Mouse (Mus musculus) hindbrain, embryonic 14.5 days (tissue): ENCODE data around the gene E130308A19Rik. TPM values are rescaled to one million over a fixed set of nuclear protein-coding genes. Genes with fewer than 3 reads are reported as not detected.
A peak's percentile ranks its signal among the peaks of the same experiment; 100 is the strongest.

Experiments
- ATAC-seq: fragments of 200-750 bp; cut with Nextera tagmentation; 2 replicates; pipeline ENCODE4 v1.8.0; 2017; ENCODE audit warnings: moderate number of reproducible peaks, mild to moderate bottlenecking, moderate TSS enrichment, moderate library complexity; ENCODE audit not compliant: low FRiP score
- DNase-seq: peaks from one replicate; pipeline ENCODE4 v3.0.0-alpha.2; 2015; ENCODE audit warnings: low spot score
- H3K27ac ChIP-seq: fragments of 300-500 bp; sonication (generic); 2 replicates; pipeline ENCODE4 v1.5.1; 2014; ENCODE audit warnings: mild to moderate bottlenecking, moderate library complexity
- H3K27me3 ChIP-seq: fragments of 300-500 bp; sonication (generic); 2 replicates; pipeline ENCODE4 v1.6.1; 2014; ENCODE audit warnings: mild to moderate bottlenecking, low read length, mixed read lengths; ENCODE audit not compliant: control insufficient read depth, insufficient read depth
- H3K36me3 ChIP-seq: fragments of 300-500 bp; sonication (generic); replicated peaks from 2 replicates; pipeline ENCODE4 v1.6.1; 2014; ENCODE audit not compliant: control insufficient read depth, insufficient read depth
- H3K4me1 ChIP-seq: fragments of 300-500 bp; sonication (generic); replicated peaks from 2 replicates; pipeline ENCODE4 v1.6.1; 2014; ENCODE audit warnings: antibody characterized with exemption, low read length, mixed read lengths; ENCODE audit not compliant: control insufficient read depth, insufficient read depth
- H3K4me2 ChIP-seq: fragments of 300-500 bp; sonication (generic); replicated peaks from 2 replicates; pipeline ENCODE4 v1.6.1; 2014; ENCODE audit warnings: mild to moderate bottlenecking, moderate library complexity
- H3K4me3 ChIP-seq: fragments of 300-500 bp; sonication (generic); replicated peaks from 2 replicates; pipeline ENCODE4 v1.5.1; 2014; ENCODE audit warnings: mild to moderate bottlenecking, low read length
- H3K9ac ChIP-seq: fragments of 300-500 bp; sonication (generic); 2 replicates; pipeline ENCODE4 v1.6.1; 2014
- H3K9me3 ChIP-seq: fragments of 300-500 bp; sonication (generic); 2 replicates; pipeline ENCODE4 v1.6.1; 2016; ENCODE audit warnings: low read length; ENCODE audit not compliant: control insufficient read depth
- WGBS: fragments of 180-500 bp; shearing (Covaris S2); extraction: QIAGEN DNeasy Blood & Tissue Kit; methylation state at CpG from one replicate; pipeline ENCODE4 v1.1.7; 2014; 5-methylcytosine and 5-hydroxymethylcytosine counted together
- polyA plus RNA-seq: library from polyadenylated mRNA; unstranded; fragments of >200 nt; fragmentation: Nextera tagmentation; extraction: Ambion mirVana; gene quantifications from 2 replicates; pipeline ENCODE4 v1.2.1, GENCODE M21; 2014

Gene E130308A19Rik
- polyA plus RNA-seq, 1 experiment from 2014 or later, result 59.9 TPM

DNA sequence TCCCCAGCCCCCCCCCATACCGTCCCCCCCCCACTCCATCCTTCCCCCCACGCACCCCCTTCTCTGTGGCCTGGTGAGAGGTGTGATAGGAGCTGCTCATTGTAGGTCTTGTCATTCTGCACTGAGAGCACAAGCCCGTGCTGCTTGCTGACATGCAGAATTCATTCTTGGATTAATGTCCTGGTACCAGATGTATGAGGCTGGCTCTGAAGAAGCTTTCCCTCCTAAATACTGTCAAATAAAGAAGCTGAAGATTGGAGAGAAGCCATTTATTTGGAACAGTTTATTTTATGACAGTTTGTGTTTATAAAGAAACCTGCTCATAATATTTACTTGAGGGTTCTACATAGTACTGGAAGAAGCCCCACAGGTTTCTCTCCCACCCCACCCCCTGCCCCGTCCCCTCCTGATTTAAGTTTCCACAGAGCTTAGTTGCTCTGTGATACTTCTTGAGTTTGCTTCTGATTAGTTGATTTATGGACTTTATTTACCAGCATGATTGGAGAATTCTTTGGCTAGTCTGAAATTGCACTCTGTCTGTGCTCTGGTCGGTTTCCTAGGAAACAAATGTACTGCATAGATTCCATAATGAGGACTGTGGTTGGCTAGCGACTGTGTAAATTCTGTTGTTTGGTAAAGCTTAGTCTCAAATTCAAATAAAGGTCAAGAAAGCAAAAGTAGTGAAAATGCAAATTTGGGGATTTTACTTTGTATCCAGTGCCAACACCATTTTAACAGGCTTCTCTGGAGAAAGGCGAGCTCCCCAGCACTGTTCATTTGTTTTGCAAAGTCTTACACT, 3.3 kb downstream of the E130308A19Rik start:
- H3K27ac ChIP-seq, result peak overlapping the region; percentile 47
- no peak overlapping the region for H3K9ac ChIP-seq
- peak overlapping the region; percentile 33 for H3K4me2 ChIP-seq
- no peaks in the 10 kb centered on the region for H3K27me3 ChIP-seq
- peak; percentile 29; the same call in 1 of the 2 replicates for ATAC-seq
- peaks cover 35% of the 10 kb centered on the region for H3K4me1 ChIP-seq
- no peaks in the 10 kb centered on the region for H3K9me3 ChIP-seq
- 12% methylated on average over 7 of the region's 7 CpGs for WGBS
- DNase-seq, result peak; percentile 56
- no peaks in the 10 kb centered on the region for H3K36me3 ChIP-seq
- H3K4me3 ChIP-seq, result no peak overlapping the region; the same call in 1 of the 2 replicates

DNA sequence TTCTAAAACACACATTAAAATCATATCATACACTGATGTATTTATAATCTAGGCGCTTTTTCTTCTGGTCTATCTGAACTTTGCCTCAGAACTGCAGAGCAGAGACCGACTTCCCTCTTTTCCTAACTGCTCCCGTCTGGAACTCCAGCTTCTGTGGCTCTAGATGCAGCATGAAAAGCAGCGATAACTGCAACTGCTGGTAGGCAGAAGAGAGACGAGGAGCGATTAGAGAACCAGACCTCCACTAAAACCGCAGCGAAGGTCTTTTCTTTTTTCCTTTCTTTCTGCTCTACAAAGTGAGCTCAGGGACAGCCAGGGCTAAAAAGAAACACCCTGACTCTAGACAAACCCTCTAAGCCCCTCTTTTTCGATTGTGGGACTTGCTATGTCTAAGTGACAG, 4.1 kb downstream of the E130308A19Rik start:
- ATAC-seq (no peak), DNase-seq (no peak)
- Histone ChIP-seq H3K4me1 (peaks cover 35% of the 10 kb centered on the region), H3K4me2 (no peak overlapping the region), H3K9me3 (no peaks in the 10 kb centered on the region), H3K27ac (no peak overlapping the region), H3K4me3 (no peak overlapping the region), H3K36me3 (no peaks in the 10 kb centered on the region), H3K27me3 (no peaks in the 10 kb centered on the region), H3K9ac (no peak overlapping the region)
- WGBS, result 47% methylated on average over 9 of the region's 9 CpGs

DNA sequence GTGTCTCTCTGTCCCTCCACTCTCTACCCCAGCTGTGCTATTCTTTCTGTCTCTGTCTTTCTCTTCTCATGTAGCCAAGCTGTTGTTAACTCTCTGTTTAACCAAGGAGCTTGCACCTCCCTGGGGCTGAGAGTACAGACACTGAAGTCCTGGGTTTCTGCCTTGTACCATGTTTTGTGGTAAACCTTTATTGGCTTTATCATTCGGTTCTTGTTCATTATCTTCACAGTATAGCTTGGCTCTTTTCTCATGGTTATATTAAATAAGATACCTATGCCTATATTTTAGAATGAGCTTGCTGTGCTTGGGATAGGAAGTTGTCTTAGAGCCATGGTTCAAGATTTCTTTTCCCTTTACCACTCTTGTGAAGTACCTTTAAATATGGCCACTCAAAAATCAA, 8.5 kb downstream of the E130308A19Rik start:
- no peaks in the 10 kb centered on the region for H3K27me3 ChIP-seq
- peaks cover 24% of the 10 kb centered on the region for H3K4me1 ChIP-seq
- no peaks in the 10 kb centered on the region for H3K36me3 ChIP-seq
- no peak overlapping the region for H3K9ac ChIP-seq
- H3K27ac ChIP-seq, result no peak overlapping the region
- no peak overlapping the region for H3K4me3 ChIP-seq
- H3K4me2 ChIP-seq, result no peak overlapping the region
- no peak for ATAC-seq
- DNase-seq, result no peak
- H3K9me3 ChIP-seq, result no peaks in the 10 kb centered on the region
- WGBS, result 60% methylated on average over 1 of the region's 1 CpGs

DNA sequence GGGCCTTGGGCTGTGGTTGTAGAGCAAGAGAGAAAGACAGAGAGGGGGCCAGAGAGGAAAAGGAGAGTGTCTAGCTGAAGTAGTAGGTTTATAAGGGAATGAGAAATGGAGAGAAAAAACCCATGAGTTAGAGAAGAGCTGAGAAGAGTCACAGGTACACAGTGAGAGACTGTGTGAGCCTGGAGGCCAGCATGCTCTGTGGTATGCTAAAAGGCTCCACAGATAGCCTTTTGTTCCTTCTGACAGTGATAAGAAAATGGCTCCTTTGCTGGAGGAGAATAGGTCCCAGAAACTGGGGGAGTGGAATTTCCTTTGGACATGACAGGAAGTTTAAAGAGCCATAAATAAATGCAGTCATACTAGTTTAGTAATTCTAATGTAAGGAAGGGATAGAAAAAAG, 13.2 kb downstream of the E130308A19Rik start:
- Histone ChIP-seq H3K4me3 (no peak overlapping the region), H3K27me3 (no peaks in the 10 kb centered on the region), H3K4me1 (peaks cover 17% of the 10 kb centered on the region), H3K9me3 (no peaks in the 10 kb centered on the region), H3K36me3 (no peaks in the 10 kb centered on the region), H3K27ac (no peak overlapping the region), H3K9ac (no peak overlapping the region), H3K4me2 (no peak overlapping the region)
- ATAC-seq (no peak), DNase-seq (no peak)

DNA sequence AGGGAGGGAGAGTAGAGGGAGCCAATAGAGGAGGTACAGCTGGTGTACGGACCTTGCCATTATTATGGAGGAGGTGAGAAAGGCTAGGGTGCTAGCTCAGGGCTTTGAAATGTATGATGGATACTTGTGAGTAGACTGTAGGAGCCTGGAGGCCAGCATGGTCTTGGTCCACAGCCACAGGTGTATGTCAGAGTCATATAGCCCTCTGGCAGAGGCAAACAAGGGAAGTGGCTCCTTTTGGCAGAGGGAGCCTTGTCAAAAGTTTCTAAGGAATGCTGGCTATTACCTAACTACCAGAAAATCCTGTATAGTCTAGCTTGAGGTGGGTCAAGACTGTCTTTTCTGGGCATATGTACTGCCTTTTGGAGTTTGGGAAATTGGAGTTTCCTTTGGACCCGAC, 14.7 kb downstream of the E130308A19Rik start:
- Histone ChIP-seq H3K4me3 (no peak overlapping the region), H3K27me3 (no peaks in the 10 kb centered on the region), H3K36me3 (no peaks in the 10 kb centered on the region), H3K9me3 (no peaks in the 10 kb centered on the region), H3K9ac (no peak overlapping the region), H3K4me2 (no peak overlapping the region), H3K27ac (no peak overlapping the region), H3K4me1 (peaks cover 20% of the 10 kb centered on the region)
- ATAC-seq, result no peak
- WGBS, result 88% methylated on average over 2 of the region's 2 CpGs
- DNase-seq, result no peak

DNA sequence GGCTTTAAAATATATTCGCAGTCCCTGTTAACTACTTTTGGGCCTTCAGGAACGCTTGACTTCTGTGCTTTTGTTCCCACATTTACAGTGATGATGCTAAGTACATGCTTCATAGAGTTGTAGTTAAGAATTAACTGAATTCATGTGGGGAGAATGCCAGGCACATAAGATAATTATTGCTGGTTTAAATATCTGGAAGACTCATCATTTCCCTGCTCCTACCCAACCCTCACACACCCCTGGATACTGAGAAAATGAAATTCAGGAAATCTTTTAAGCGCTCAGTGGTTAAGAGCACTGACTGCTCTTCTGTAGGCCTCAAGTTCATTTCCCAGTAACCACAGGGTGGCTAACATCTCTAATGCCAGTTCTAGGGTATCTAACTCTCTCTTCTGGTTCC, 16.0 kb downstream of the E130308A19Rik start:
- Histone ChIP-seq H3K27me3 (no peaks in the 10 kb centered on the region), H3K9ac (no peak overlapping the region), H3K27ac (no peak overlapping the region), H3K4me3 (no peak overlapping the region), H3K4me2 (no peak overlapping the region), H3K9me3 (no peaks in the 10 kb centered on the region), H3K4me1 (peaks cover 17% of the 10 kb centered on the region; the same call in 1 of the 2 replicates), H3K36me3 (no peaks in the 10 kb centered on the region)
- no peak for DNase-seq
- no peak for ATAC-seq
- 87% methylated on average over 3 of the region's 3 CpGs for WGBS

DNA sequence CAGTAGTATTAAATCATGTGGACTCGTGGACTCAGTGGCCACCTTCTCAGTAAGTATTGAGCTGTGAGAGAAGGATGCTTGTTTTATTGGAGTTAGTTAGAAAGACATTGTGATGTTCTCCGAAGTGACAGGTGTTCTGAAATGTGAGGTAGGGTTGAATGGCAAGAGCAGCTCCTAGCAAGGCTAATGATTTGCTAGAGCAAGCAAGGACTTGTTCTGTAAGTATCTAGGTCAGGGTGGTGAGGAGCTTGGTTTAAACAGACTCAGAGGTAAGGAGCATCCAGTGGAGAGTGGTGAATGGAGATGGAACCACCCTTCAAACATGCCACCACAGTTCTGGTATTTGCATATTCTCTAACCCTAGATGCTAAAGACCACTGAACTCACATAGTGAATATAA, 16.6 kb downstream of the E130308A19Rik start:
- H3K9ac ChIP-seq, result no peak overlapping the region
- no peak overlapping the region for H3K27ac ChIP-seq
- ATAC-seq (no peak), DNase-seq (no peak)
- H3K4me3 ChIP-seq, result no peak overlapping the region
- no peaks in the 10 kb centered on the region for H3K36me3 ChIP-seq
- 89% methylated on average over 2 of the region's 2 CpGs for WGBS
- H3K4me2 ChIP-seq, result no peak overlapping the region
- no peaks in the 10 kb centered on the region for H3K27me3 ChIP-seq
- H3K4me1 ChIP-seq, result peaks cover 17% of the 10 kb centered on the region; the same call in 1 of the 2 replicates
- H3K9me3 ChIP-seq, result no peaks in the 10 kb centered on the region

DNA sequence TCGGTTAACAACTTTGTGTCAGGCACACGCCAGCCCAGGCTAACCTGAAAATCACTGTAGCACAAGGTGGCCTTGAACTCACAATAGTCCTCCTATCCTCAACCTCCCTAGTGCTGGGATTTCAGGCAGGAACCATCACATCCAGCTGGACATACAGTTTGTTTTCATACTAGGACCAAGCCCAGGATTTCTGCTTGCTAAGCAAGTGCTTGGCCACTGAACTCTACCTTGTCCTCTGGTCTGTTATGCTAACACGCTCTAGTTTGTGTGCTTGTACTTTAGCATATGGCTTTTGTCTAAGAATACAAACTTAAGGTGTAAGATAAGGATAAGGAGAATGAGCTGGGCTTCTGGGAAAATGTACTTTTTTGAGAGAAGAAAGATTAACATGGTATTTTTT, 18.4 kb downstream of the E130308A19Rik start:
- peaks cover 11% of the 10 kb centered on the region; the same call in 1 of the 2 replicates for H3K4me1 ChIP-seq
- ATAC-seq (no peak), DNase-seq (no peak)
- H3K4me3 ChIP-seq, result no peak overlapping the region
- H3K27ac ChIP-seq, result 0 out of 2 replicates have a peak overlapping the region, but pooled peaks have one; percentile 21
- no peaks in the 10 kb centered on the region for H3K9me3 ChIP-seq
- no peak overlapping the region for H3K9ac ChIP-seq
- H3K27me3 ChIP-seq, result no peaks in the 10 kb centered on the region
- no peak overlapping the region for H3K4me2 ChIP-seq
- no peaks in the 10 kb centered on the region for H3K36me3 ChIP-seq
- WGBS, result 84% methylated on average over 3 of the region's 3 CpGs

DNA sequence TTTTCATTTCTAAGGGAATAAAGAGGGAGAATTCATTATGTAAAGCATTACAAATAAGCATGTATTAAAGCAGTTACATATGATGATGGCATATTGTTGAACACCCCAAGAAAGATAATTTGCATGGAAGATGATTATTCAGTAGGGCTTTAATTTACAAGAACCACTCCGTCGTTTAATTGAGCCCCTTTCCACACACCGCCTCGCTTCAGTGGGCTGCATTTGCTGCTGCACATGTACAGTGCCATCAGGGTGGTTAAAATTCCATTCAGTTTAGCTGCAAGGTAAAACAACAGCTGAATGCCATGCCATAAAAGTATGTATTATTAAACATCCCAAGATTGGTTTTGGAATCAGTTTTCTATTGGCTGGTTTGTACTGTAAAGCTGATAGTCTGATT, 19.0 kb downstream of the E130308A19Rik start:
- no peak overlapping the region for H3K4me3 ChIP-seq
- no peak overlapping the region for H3K4me2 ChIP-seq
- H3K36me3 ChIP-seq, result no peaks in the 10 kb centered on the region
- ATAC-seq (peak; percentile 67; the same call in 1 of the 2 replicates), DNase-seq (no peak)
- no peak overlapping the region for H3K9ac ChIP-seq
- WGBS, result 33% methylated on average over 4 of the region's 4 CpGs
- H3K4me1 ChIP-seq, result peaks cover 11% of the 10 kb centered on the region; the same call in 1 of the 2 replicates
- no peaks in the 10 kb centered on the region for H3K27me3 ChIP-seq
- no peak overlapping the region for H3K27ac ChIP-seq
- H3K9me3 ChIP-seq, result no peaks in the 10 kb centered on the region
